Mouse (Mus musculus) kidney, postnatal 0 days (tissue): ENCODE measurements at regions not wholly inside any gene's neighbourhood (a gene's known extent, or its start where the extent isn't known, plus 50 kb on each side); places are given as distances from the start of the nearest gene placed in this dataset.

Experiments
- ATAC-seq: fragments of 200-750 bp; cut with Nextera tagmentation; replicated peaks from 2 replicates; pipeline ENCODE4 v1.8.0; 2017; ENCODE audit warnings: low read depth, moderate number of reproducible peaks, moderate TSS enrichment, moderate library complexity; ENCODE audit not compliant: low FRiP score
- DNase-seq: peaks from one replicate; pipeline ENCODE4 v3.0.0-alpha.2; 2016; ENCODE audit warnings: low spot score
- H3K27ac ChIP-seq: fragments of 300-500 bp; sonication (generic); 2 replicates; pipeline ENCODE4 v1.5.1; 2014; ENCODE audit warnings: mild to moderate bottlenecking
- H3K27me3 ChIP-seq: fragments of 300-500 bp; sonication (generic); 2 replicates; pipeline ENCODE4 v1.6.1; 2014; ENCODE audit warnings: low read length, mixed read lengths; ENCODE audit not compliant: insufficient read depth
- H3K36me3 ChIP-seq: fragments of 300-500 bp; sonication (generic); 2 replicates; pipeline ENCODE4 v1.6.1; 2014; ENCODE audit warnings: low read length, mixed read lengths; ENCODE audit not compliant: insufficient read depth
- H3K4me1 ChIP-seq: fragments of 300-500 bp; sonication (generic); replicated peaks from 2 replicates; pipeline ENCODE4 v1.6.1; 2014; ENCODE audit warnings: antibody characterized with exemption, low read length, mixed read lengths; ENCODE audit not compliant: insufficient read depth
- H3K4me2 ChIP-seq: fragments of 300-500 bp; sonication (generic); 2 replicates; pipeline ENCODE4 v1.6.1; 2014; ENCODE audit warnings: mild to moderate bottlenecking, low read length, moderate library complexity, mixed read lengths
- H3K4me3 ChIP-seq: fragments of 300-500 bp; sonication (generic); replicated peaks from 2 replicates; pipeline ENCODE4 v1.5.1; 2014; ENCODE audit warnings: low read depth, low read length
- H3K9ac ChIP-seq: fragments of 300-500 bp; sonication (generic); 2 replicates; pipeline ENCODE4 v1.6.1; 2014; ENCODE audit warnings: low read depth, low read length
- H3K9me3 ChIP-seq: fragments of 300-500 bp; sonication (generic); replicated peaks from 2 replicates; pipeline ENCODE4 v1.6.1; 2016; ENCODE audit warnings: low read length, inconsistent platforms, mixed read lengths
- CTCF ChIP-seq: IDR thresholded peaks from 2 replicates; pipeline ENCODE4 v1.5.1; 2016; ENCODE audit warnings: antibody characterized with exemption, low read depth, mild to moderate bottlenecking, moderate library complexity
- WGBS: fragments of 180-500 bp; shearing (Covaris S2); extraction: QIAGEN DNeasy Blood & Tissue Kit; methylation state at CpG from one replicate; pipeline ENCODE4 v1.1.7; 2014; 5-methylcytosine and 5-hydroxymethylcytosine counted together

DNA sequence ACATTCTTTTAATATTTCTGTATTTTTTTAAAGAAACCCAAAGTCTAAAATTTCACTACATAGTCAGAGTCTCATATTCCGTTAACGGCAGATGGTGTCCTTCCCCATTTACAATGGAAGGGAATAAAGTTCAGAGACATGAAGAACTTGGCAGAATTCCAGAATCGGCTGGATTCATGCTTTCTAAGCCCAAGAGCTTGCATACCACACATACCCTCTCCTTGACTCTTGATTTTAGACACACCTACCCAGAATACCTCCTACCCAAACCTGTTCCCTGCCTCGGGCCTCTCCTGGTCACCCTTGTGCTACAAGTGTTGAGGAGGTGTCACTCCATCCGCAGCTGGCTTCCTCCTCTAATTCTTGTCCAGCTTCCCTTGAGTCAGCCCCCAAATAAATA, 195.8 kb upstream of the Prok2 start:
- DNase-seq (peak; percentile 79), ATAC-seq (no peak)
- H3K36me3 ChIP-seq, result no peaks in the 10 kb centered on the region
- WGBS, result 36% methylated on average over 5 of the region's 5 CpGs
- H3K4me3 ChIP-seq, result no peak overlapping the region
- no peaks in the 10 kb centered on the region for H3K4me1 ChIP-seq
- no peaks in the 10 kb centered on the region; the same call in 1 of the 2 replicates for H3K27me3 ChIP-seq
- no peak overlapping the region for H3K27ac ChIP-seq
- H3K9ac ChIP-seq, result no peak overlapping the region
- H3K4me2 ChIP-seq, result no peak overlapping the region
- no peaks in the 10 kb centered on the region for H3K9me3 ChIP-seq
- no peak for TF ChIP-seq CTCF

DNA sequence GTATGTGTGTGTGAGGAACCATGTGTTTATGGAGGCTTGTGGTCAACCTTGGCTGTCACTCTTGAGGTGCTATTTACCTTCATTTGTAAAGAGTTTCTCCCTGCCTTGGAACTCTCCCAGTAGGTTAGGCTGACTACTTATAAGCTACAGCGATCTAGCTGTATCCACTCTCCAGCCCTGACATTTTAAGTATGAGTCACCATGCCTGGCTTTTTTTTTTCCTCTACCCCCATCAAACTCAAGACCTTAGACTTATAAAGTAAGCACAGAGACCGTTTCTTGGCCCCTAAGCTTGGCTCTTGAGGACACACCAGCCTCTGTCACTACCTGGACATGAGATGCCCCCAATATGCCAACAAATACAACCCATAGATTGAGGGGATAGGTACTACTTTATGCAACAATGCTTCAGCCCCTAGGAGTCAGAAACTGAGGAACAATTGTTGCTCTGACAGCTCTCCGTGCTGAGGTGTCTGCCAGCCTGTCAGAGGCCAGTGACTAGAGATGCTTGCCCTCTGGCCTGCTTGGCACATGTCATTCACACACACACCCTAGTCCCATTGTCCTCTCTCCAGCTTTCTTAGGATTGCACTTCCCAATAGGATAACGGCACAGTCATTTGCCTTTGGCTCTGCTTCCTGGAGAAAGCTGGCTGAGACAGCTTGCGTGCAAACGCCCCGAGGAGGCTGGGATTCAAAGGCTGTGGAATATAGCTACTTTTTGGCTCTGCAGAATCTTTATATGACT, 193.8 kb upstream of the Prok2 start:
- TF ChIP-seq CTCF, result no peak
- H3K4me3 ChIP-seq, result no peak overlapping the region
- H3K4me2 ChIP-seq, result no peak overlapping the region
- ATAC-seq (no peak), DNase-seq (no peak)
- no peaks in the 10 kb centered on the region for H3K9me3 ChIP-seq
- no peaks in the 10 kb centered on the region; the same call in 1 of the 2 replicates for H3K27me3 ChIP-seq
- H3K4me1 ChIP-seq, result no peaks in the 10 kb centered on the region
- H3K9ac ChIP-seq, result no peak overlapping the region
- WGBS, result 69% methylated on average over 7 of the region's 7 CpGs
- no peaks in the 10 kb centered on the region for H3K36me3 ChIP-seq
- no peak overlapping the region for H3K27ac ChIP-seq

DNA sequence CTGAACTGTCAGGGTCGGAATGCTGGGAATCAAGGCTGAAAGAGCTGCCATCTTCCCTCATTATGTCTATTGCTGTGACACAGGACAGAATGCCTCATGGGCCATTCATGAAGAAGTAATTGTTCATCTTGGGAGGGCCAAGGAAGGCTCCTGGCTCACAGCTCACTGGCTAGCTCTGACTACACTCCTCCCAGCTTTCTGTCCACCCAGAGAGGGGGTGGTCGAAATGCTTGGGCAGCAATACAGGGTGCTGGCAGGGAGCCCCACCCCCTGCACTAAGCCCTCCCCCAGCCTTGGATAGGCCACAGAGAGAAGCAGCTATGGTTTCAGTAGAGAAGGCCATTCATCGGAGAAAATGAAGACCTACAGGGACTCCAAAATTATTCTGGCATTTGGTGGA, 192.2 kb upstream of the Prok2 start:
- no peaks in the 10 kb centered on the region for H3K9me3 ChIP-seq
- H3K36me3 ChIP-seq, result no peaks in the 10 kb centered on the region
- no peak for ATAC-seq
- H3K27me3 ChIP-seq, result peaks cover 7% of the 10 kb centered on the region; the same call in 1 of the 2 replicates
- no peak for TF ChIP-seq CTCF
- no peak for DNase-seq
- no peak overlapping the region for H3K27ac ChIP-seq
- no peak overlapping the region for H3K9ac ChIP-seq
- no peak overlapping the region for H3K4me2 ChIP-seq
- no peak overlapping the region for H3K4me3 ChIP-seq
- 71% methylated on average over 3 of the region's 3 CpGs for WGBS
- H3K4me1 ChIP-seq, result no peaks in the 10 kb centered on the region

DNA sequence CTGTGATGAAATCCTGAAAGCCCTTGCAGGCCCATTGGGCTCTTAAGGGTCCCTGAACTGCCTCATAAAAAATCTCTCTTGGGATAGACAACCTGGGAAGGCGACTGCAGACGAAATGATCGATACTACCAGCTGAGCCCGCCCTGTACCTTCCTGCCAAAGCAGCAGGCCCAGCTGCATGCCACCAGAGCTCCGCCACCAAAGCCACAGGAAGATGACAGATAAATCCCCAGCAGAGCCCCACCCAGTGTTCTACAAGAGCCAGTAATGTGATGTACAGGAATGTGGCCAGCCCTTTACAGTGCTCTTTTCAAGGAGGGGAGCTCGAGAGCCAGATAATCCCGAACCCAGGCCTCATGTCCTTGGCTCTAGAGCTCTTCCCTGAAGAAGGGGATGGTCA, 183.7 kb upstream of the Prok2 start:
- DNase-seq (no peak), ATAC-seq (no peak)
- Histone ChIP-seq H3K36me3 (no peaks in the 10 kb centered on the region), H3K9me3 (no peaks in the 10 kb centered on the region), H3K27me3 (peaks cover 14% of the 10 kb centered on the region), H3K4me1 (no peaks in the 10 kb centered on the region), H3K4me2 (no peak overlapping the region), H3K9ac (no peak overlapping the region), H3K4me3 (no peak overlapping the region), H3K27ac (no peak overlapping the region)
- no peak for TF ChIP-seq CTCF
- WGBS, result 76% methylated on average over 7 of the region's 7 CpGs

DNA sequence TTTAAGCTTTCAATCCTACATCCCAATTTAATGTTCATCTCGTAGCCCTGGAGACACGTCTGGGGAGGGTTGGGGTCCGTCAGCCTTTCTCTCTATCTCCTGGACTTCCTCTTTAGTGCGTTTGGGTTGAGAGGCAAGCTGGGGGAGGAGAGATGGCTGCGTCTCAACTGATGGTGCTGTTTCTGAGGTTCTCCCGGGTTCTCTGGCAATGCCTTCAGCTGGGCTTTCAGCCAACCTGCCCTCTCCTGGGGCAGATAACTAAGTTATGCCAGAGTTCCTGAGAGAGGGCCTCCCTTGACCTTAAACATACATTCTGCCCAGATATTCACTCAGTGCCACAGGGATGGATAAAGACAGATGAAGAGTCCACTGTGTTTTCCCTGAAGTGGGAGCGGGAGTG, 183.3 kb upstream of the Prok2 start:
- H3K4me1 ChIP-seq, result 0 out of 2 replicates have a peak, but pooled peaks cover 4% of the 10 kb centered on the region
- WGBS, result 49% methylated on average over 7 of the region's 7 CpGs
- DNase-seq, result no peak
- peaks cover 13% of the 10 kb centered on the region for H3K27me3 ChIP-seq
- no peak overlapping the region for H3K9ac ChIP-seq
- no peak for TF ChIP-seq CTCF
- H3K4me2 ChIP-seq, result no peak overlapping the region
- H3K4me3 ChIP-seq, result no peak overlapping the region
- no peak overlapping the region for H3K27ac ChIP-seq
- H3K9me3 ChIP-seq, result no peaks in the 10 kb centered on the region
- no peak for ATAC-seq
- no peaks in the 10 kb centered on the region for H3K36me3 ChIP-seq

DNA sequence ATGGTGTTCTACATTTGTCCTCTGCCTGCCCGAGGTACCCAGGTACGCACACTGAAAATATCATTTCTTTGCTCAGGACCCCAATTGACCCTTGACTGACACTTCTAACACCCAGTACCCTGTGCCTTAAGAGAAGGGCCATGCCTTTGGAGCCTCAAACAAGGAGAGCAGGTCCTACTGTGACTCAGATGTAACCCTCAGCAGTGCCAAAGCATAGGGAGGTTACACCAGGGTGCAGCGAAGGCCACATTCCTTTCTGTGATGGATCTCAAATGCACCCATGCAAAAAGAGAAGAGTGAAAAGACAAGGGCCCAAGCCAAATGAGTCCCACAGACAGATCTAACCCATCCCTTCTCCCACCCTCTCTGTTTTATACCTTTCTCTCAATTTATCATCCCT, 181.9 kb upstream of the Prok2 start:
- ATAC-seq, result no peak
- WGBS, result 86% methylated on average over 3 of the region's 3 CpGs
- no peak for TF ChIP-seq CTCF
- no peak overlapping the region for H3K4me3 ChIP-seq
- no peaks in the 10 kb centered on the region for H3K36me3 ChIP-seq
- no peaks in the 10 kb centered on the region for H3K9me3 ChIP-seq
- H3K4me1 ChIP-seq, result 0 out of 2 replicates have a peak, but pooled peaks cover 11% of the 10 kb centered on the region
- DNase-seq, result no peak
- H3K4me2 ChIP-seq, result no peak overlapping the region
- H3K27me3 ChIP-seq, result peaks cover 8% of the 10 kb centered on the region; the same call in 1 of the 2 replicates
- H3K27ac ChIP-seq, result no peak overlapping the region
- no peak overlapping the region for H3K9ac ChIP-seq

DNA sequence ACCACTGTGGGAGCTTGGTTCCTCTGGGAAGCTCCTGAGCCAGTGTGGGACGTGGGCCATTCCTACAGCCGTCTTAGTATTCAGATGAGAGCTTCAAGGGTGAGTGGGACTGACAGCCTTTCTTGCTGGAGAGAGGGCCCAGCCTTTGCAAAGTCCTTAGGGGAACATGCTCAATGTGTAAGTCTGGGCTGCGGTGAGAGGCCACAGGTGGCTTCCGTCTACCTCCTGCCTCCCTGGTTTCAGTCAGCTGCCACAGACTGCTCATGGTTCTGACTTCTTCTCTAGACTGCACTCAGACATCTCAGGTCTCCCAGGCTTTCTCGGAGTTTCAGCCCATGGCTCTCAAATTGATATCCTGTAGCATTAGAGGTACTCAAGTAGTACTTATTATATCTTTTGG, 179.0 kb upstream of the Prok2 start:
- Histone ChIP-seq H3K27ac (no peak overlapping the region), H3K4me3 (no peak overlapping the region), H3K27me3 (peaks cover 4% of the 10 kb centered on the region), H3K4me1 (0 out of 2 replicates have a peak, but pooled peaks cover 18% of the 10 kb centered on the region), H3K9me3 (no peaks in the 10 kb centered on the region), H3K9ac (no peak overlapping the region), H3K4me2 (no peak overlapping the region), H3K36me3 (no peaks in the 10 kb centered on the region)
- WGBS, result 35% methylated on average over 5 of the region's 5 CpGs
- DNase-seq (no peak), ATAC-seq (no peak)
- no peak for TF ChIP-seq CTCF
